In the genomic region with DNA sequence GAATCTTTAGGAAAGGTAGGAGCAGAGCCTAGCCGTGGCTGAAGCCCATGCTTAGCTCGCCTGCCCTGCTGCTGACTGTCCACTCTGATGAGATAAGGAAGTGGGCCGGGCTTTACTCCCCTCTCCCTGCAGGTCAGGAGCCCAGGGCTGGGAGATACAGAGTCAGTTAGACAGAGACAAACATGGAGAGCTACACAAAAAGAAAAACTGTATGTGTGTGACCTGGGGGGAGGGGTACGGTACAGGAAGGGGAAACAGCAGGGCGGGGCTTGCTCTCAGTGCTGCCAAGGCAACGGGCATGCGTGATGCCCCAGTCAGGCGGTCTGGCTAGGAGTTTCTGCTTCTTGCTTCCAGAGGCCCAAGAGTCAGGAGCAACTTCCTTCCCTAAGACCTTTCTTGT, we compare ENCODE assay signal across 8 mouse cellular contexts. TPM values are rescaled to one million over a fixed set of nuclear protein-coding genes. Genes with fewer than 3 reads are reported as not detected.
DNase-seq lines count a peak whose midpoint lies in the region; ATAC-seq and TF ChIP-seq lines count a peak whose summit lies in the region.

No protein-coding gene starts in this region.

- ATAC-seq in lung, embryonic 15.5 days (ENCODE audit: borderline replicate concordance, extremely low read depth, low FRiP score, low TSS enrichment) = peak; percentile 28; the same call in 1 of the 2 replicates
- ATAC-seq in erythroblast, adult 5-6 weeks (replicated peaks; ENCODE audit: low FRiP score, poor library complexity, severe bottlenecking) = no peak
- ATAC-seq in frontal cortex, adult (ENCODE audit: low TSS enrichment) = no peak

- peaks cover 51% of the 10 kb centered on the region for H3K36me3 ChIP-seq in lung, embryonic 15.5 days

- no peak overlapping the region for H3K9ac ChIP-seq in lung, embryonic 15.5 days

- peak overlapping the region; percentile 5; the same call in 1 of the 2 replicates for H3K4me2 ChIP-seq in lung, embryonic 15.5 days

- intact Hi-C loops in gastrocnemius, postnatal 14 days (cut with DNase I; ENCODE audit: low total_unique reads) = no loop called here

- H3K27me3 ChIP-seq in lung, embryonic 15.5 days = no peaks in the 10 kb centered on the region

- no peak for TF ChIP-seq CTCF in bone marrow macrophage, adult 2 months (IDR thresholded peaks at IDR 0.05; ENCODE audit: low read depth, low read length)

- no peaks in the 10 kb centered on the region for H3K9me3 ChIP-seq in lung, embryonic 15.5 days

- peak; percentile 42 for DNase-seq in gastrocnemius, postnatal 14 days
- no peak for DNase-seq in gastrocnemius, adult 8-10 months (ENCODE audit: low spot score in 2 of 2)
- peak; percentile 57 for DNase-seq in kidney, adult 11 months
- DNase-seq in right cerebral cortex, adult 18-20 months = no peak

- peak overlapping the region; percentile 89 for H3K27ac ChIP-seq in bone marrow macrophage, adult 2 months (ENCODE audit: insufficient read depth, low read depth, low read length)
- H3K27ac ChIP-seq in lung, embryonic 15.5 days = peak overlapping the region; percentile 48

- peaks cover 34% of the 10 kb centered on the region for H3K4me1 ChIP-seq in bone marrow macrophage, adult 2 months (ENCODE audit: control insufficient read depth, insufficient read depth, low read length)
- peaks cover 12% of the 10 kb centered on the region for H3K4me1 ChIP-seq in lung, embryonic 15.5 days

- WGBS in lung, embryonic 15.5 days = 36% methylated on average over 8 of the region's 8 CpGs

- TF ChIP-seq POLR2A in bone marrow macrophage, adult 2 months (IDR thresholded peaks at IDR 0.05; ENCODE audit: borderline replicate concordance, low read depth, low read length) = no peak

- peak overlapping the region; percentile 36 for H3K4me3 ChIP-seq in bone marrow macrophage, adult 2 months (ENCODE audit: insufficient read depth, low read length)
- H3K4me3 ChIP-seq in lung, embryonic 15.5 days = no peak overlapping the region

RNA-seq across cellular contexts. Expression of gene Ecm1, which starts 1.0 kb away (rescaled TPM):
- total RNA-seq in gastrocnemius, postnatal 14 days (2021) = 10 to 100 TPM; 16.7 to 18.5 TPM
- total RNA-seq in gastrocnemius, adult 8-10 months (2022) = 10 to 100 TPM in 2 of 4 experiments, 1 to 10 TPM in 2; 6.0 to 16.6 (median 12.2) TPM
- 155 and 159 TPM in 2 replicates for polyA plus RNA-seq in bone marrow macrophage, adult 2 months (2012; ENCODE audit: insufficient read depth, insufficient read length, missing spikeins)
- polyA plus RNA-seq in lung, embryonic 15.5 days (2015; fragmentation: Nextera tagmentation; extraction: Ambion mirVana) = 16.9 and 20.4 TPM in 2 replicates
- total RNA-seq in erythroblast, adult 5-6 weeks (2015; ENCODE audit: low replicate concordance) = not detected in 2 replicates
- 0.42 and 1.1 TPM in 2 replicates for total RNA-seq in erythroblast, adult 5-6 weeks (2017; ENCODE audit: low replicate concordance)

RNA-seq across cellular contexts. Expression of gene Tars2, which starts 19.6 kb away (rescaled TPM):
- total RNA-seq in gastrocnemius, postnatal 14 days (2021) = 10 to 100 TPM; 29.0 to 29.6 TPM
- 10 to 100 TPM; 21.8 to 27.4 (median 26.8) TPM for total RNA-seq in gastrocnemius, adult 8-10 months (2022)
- polyA plus RNA-seq in bone marrow macrophage, adult 2 months (2012; ENCODE audit: insufficient read depth, insufficient read length, missing spikeins) = 27.0 and 27.8 TPM in 2 replicates
- polyA plus RNA-seq in lung, embryonic 15.5 days (2015; fragmentation: Nextera tagmentation; extraction: Ambion mirVana) = 51.8 and 52.8 TPM in 2 replicates
- 3.7 and 15.3 TPM in 2 replicates for total RNA-seq in erythroblast, adult 5-6 weeks (2015; ENCODE audit: low replicate concordance)
- total RNA-seq in erythroblast, adult 5-6 weeks (2017; ENCODE audit: low replicate concordance) = 3.1 and 7.2 TPM in 2 replicates

RNA-seq across cellular contexts. Expression of gene Adamtsl4, which starts 52.7 kb away (rescaled TPM):
- total RNA-seq in gastrocnemius, postnatal 14 days (2021) = 10 to 100 TPM; 27.1 to 50.8 TPM
- 10 to 100 TPM; 13.8 to 23.4 (median 18.2) TPM for total RNA-seq in gastrocnemius, adult 8-10 months (2022)
- 2.4 and 2.6 TPM in 2 replicates for polyA plus RNA-seq in bone marrow macrophage, adult 2 months (2012; ENCODE audit: insufficient read depth, insufficient read length, missing spikeins)
- polyA plus RNA-seq in lung, embryonic 15.5 days (2015; fragmentation: Nextera tagmentation; extraction: Ambion mirVana) = 3.1 and 5.7 TPM in 2 replicates
- total RNA-seq in erythroblast, adult 5-6 weeks (2015; ENCODE audit: low replicate concordance) = not detected in 2 replicates
- total RNA-seq in erythroblast, adult 5-6 weeks (2017; ENCODE audit: low replicate concordance) = not detected in 2 replicates

Comparison
In these comparisons a context has a peak if more than half of its experiments do, and no peak if none do; other contexts are left out.
1. DNase-seq: peak in gastrocnemius, postnatal 14 days (single experiment) and kidney, adult 11 months (single experiment); none in gastrocnemius, adult 8-10 months (0 of 2) and right cerebral cortex, adult 18-20 months (single experiment).
2. RNA of gene Adamtsl4, which starts 52.7 kb away (total RNA-seq): 27.1 to 50.8 TPM in gastrocnemius, postnatal 14 days and 13.8 to 23.4 TPM in gastrocnemius, adult 8-10 months; not detected in erythroblast, adult 5-6 weeks; every median in the first group is over 10 times any median in the second.